Mouse (Mus musculus): ENCODE data around the gene Cers6. TPM values are rescaled to one million over a fixed set of nuclear protein-coding genes. Genes with fewer than 3 reads are reported as not detected.

Gene Cers6
- polyA plus RNA-seq, 1 experiment from 2014 or later: 80.1 TPM

Other genes starting within 250 kb of the Cers6 start
- not detected in 2 replicates for gene 4932414N04Rik, start 205.0 kb upstream of the Cers6 start, polyA plus RNA-seq (2014; fragmentation: Nextera tagmentation; extraction: Ambion mirVana)

All from hindbrain, embryonic 14.5 days (tissue).